In genomic region chr14:30865311-30865710, GRCm38 (mm10) we compare ENCODE assay signal across 11 mouse cellular contexts. TPM values are rescaled to one million over a fixed set of nuclear protein-coding genes. Genes with fewer than 3 reads are reported as not detected.
A peak's percentile ranks its signal among the peaks of the same experiment; 100 is the strongest.
DNase-seq lines count a peak whose midpoint lies in the region; ATAC-seq and TF ChIP-seq lines count a peak whose summit lies in the region.
"Had no signal": no experiment of that assay in that cellular context is flagged by ENCODE, and none has a peak within 500 bp of the region (broad histone marks: within the 10 kb centered on the region; RNA-seq: fewer than 3 reads in every experiment).

No protein-coding gene starts in this region.

- H3K27me3 ChIP-seq in kidney, embryonic 16.5 days (ENCODE audit: insufficient read depth, low read length), result no peaks in the 10 kb centered on the region
- H3K27me3 ChIP-seq: megakaryocyte, embryonic 14.5 days had no signal

- no peaks in the 10 kb centered on the region for H3K36me3 ChIP-seq in kidney, embryonic 16.5 days (ENCODE audit: insufficient read depth, low read length)

- H3K9ac ChIP-seq in kidney, embryonic 16.5 days (replicated peaks; ENCODE audit: low read length), result no peak overlapping the region

- peak; percentile 56 for TF ChIP-seq CTCF in cortical plate, adult 2 months (IDR thresholded peaks at IDR 0.05; ENCODE audit: extremely low read depth, insufficient read depth, low read length)

- no peak overlapping the region for H3K4me3 ChIP-seq in kidney, embryonic 16.5 days (ENCODE audit: low read length)
- no peak overlapping the region for H3K4me3 ChIP-seq in cortical plate, adult 2 months (ENCODE audit: insufficient read depth, low read length)
- H3K4me3 ChIP-seq: megakaryocyte, embryonic 14.5 days had no signal

- DNase-seq in cerebellum, postnatal 14 days, result peak; percentile 32 to 42
- DNase-seq in cerebellum, postnatal 4 days (ENCODE audit: low spot score in 2 of 2), result no peak
- no peak for DNase-seq in kidney, adult 8-10 months
- DNase-seq in 416B (ENCODE audit: low read depth), result peak; percentile 59
- no peak for DNase-seq in layer of hippocampus, adult 9-11 months
- no peak for DNase-seq in left cerebral cortex, adult 9 months (ENCODE audit: low spot score in 2 of 2)
- DNase-seq: cerebellum, postnatal 36 days; layer of hippocampus, postnatal 36 days had no signal

- H3K27ac ChIP-seq in kidney, embryonic 16.5 days (ENCODE audit: low read length), result no peak overlapping the region
- no peak overlapping the region for H3K27ac ChIP-seq in cortical plate, adult 2 months (ENCODE audit: insufficient read depth, low read length)

- 0 out of 2 replicates have a peak, but pooled peaks have one; percentile 9 for ATAC-seq in kidney, embryonic 16.5 days (ENCODE audit: low FRiP score, low TSS enrichment)

- H3K4me1 ChIP-seq in kidney, embryonic 16.5 days (ENCODE audit: insufficient read depth, low read length), result peaks cover 20% of the 10 kb centered on the region; the same call in 1 of the 2 replicates
- peaks cover 8% of the 10 kb centered on the region for H3K4me1 ChIP-seq in cortical plate, adult 2 months (ENCODE audit: control insufficient read depth, insufficient read depth, low read length)

- no peak for TF ChIP-seq POLR2A in cortical plate, adult 2 months (IDR thresholded peaks at IDR 0.05; ENCODE audit: extremely low read depth, insufficient read depth, low read length)

- H3K4me2 ChIP-seq in kidney, embryonic 16.5 days (replicated peaks; ENCODE audit: low read depth, low read length), result no peak overlapping the region

- 53% methylated on average over 3 of the region's 3 CpGs for WGBS in kidney, embryonic 16.5 days

- H3K9me3 ChIP-seq in kidney, embryonic 16.5 days (ENCODE audit: low read length), result no peaks in the 10 kb centered on the region
- H3K9me3 ChIP-seq: megakaryocyte, embryonic 14.5 days had no signal

RNA-seq across cellular contexts. Expression of gene Mustn1, which starts 13.7 kb away (rescaled TPM):
- polyA plus RNA-seq in kidney, embryonic 16.5 days (2015; fragmentation: Nextera tagmentation; extraction: Ambion mirVana), result 4.5 and 5.3 TPM in 2 replicates
- polyA plus RNA-seq in cortical plate, adult 2 months (2012; rRNA removed), result 2.5 and 3.0 TPM in 2 replicates

RNA-seq across cellular contexts. Expression of gene Itih4, which starts 21.0 kb away (rescaled TPM):
- polyA plus RNA-seq in kidney, embryonic 16.5 days (2015; fragmentation: Nextera tagmentation; extraction: Ambion mirVana), result 0.27 and 0.59 TPM in 2 replicates
- polyA plus RNA-seq in cortical plate, adult 2 months (2012; rRNA removed), result 0.04 and 0.09 TPM in 2 replicates

RNA-seq across cellular contexts. Expression of gene Tmem110, which starts 39.9 kb away (rescaled TPM):
- 25.1 and 25.7 TPM in 2 replicates for polyA plus RNA-seq in kidney, embryonic 16.5 days (2015; fragmentation: Nextera tagmentation; extraction: Ambion mirVana)
- 36.5 and 38.4 TPM in 2 replicates for polyA plus RNA-seq in cortical plate, adult 2 months (2012; rRNA removed)

RNA-seq across cellular contexts. Expression of gene Itih3, which starts 58.2 kb away (rescaled TPM):
- 1.4 TPM in 2 replicates for polyA plus RNA-seq in kidney, embryonic 16.5 days (2015; fragmentation: Nextera tagmentation; extraction: Ambion mirVana)
- polyA plus RNA-seq in cortical plate, adult 2 months (2012; rRNA removed), result 33.1 and 33.5 TPM in 2 replicates

Comparison
In these comparisons a context has a peak if more than half of its experiments do, and no peak if none do; other contexts are left out.
1. DNase-seq: peak in cerebellum, postnatal 14 days (2 of 2) and 416B (single experiment); none in cerebellum, postnatal 4 days (0 of 2), kidney, adult 8-10 months (0 of 2), layer of hippocampus, adult 9-11 months (single experiment) and left cerebral cortex, adult 9 months (0 of 2).